Mouse (Mus musculus): ENCODE results near the gene Ptpn3. TPM values are rescaled to one million over a fixed set of nuclear protein-coding genes. Genes with fewer than 3 reads are reported as not detected.

The Ptpn3 gene
- total RNA-seq, 2 experiments from 2014 or later, result 29.0 to 34.7 TPM

- DNase-seq (ENCODE audit: low spot score in 2 of 2), result no peak
These were observed 35.2 kb downstream of the Ptpn3 start for GRCm38 (mm10) chr4:57266389-57266788.

GRCm38 (mm10) chr4:57263695-57264094, 37.9 kb downstream of the Ptpn3 start:
- no peak for DNase-seq (ENCODE audit: low spot score in 2 of 2)

- DNase-seq (ENCODE audit: low spot score in 2 of 2), result no peak
These were observed 38.5 kb downstream of the Ptpn3 start for GRCm38 (mm10) chr4:57263061-57263685.

GRCm38 (mm10) chr4:57262451-57262850, 39.2 kb downstream of the Ptpn3 start:
- no peak for DNase-seq (ENCODE audit: low spot score in 2 of 2)

GRCm38 (mm10) chr4:57261813-57262212, 39.8 kb downstream of the Ptpn3 start:
- no peak for DNase-seq (ENCODE audit: low spot score in 2 of 2)

- DNase-seq (ENCODE audit: low spot score in 2 of 2), result no peak
These were observed 43.2 kb downstream of the Ptpn3 start for GRCm38 (mm10) chr4:57258159-57259035.

- DNase-seq (ENCODE audit: low spot score in 2 of 2), result no peak
These were observed 44.2 kb downstream of the Ptpn3 start for GRCm38 (mm10) chr4:57257409-57257808.

GRCm38 (mm10) chr4:57256761-57257160, 44.9 kb downstream of the Ptpn3 start:
- DNase-seq (ENCODE audit: low spot score in 2 of 2), result no peak

GRCm38 (mm10) chr4:57254412-57254811, 47.2 kb downstream of the Ptpn3 start:
- DNase-seq (ENCODE audit: low spot score in 2 of 2), result no peak

GRCm38 (mm10) chr4:57250636-57251035, 51.0 kb downstream of the Ptpn3 start:
- DNase-seq (ENCODE audit: low spot score in 2 of 2), result no peak

- no peak for DNase-seq (ENCODE audit: low spot score in 2 of 2)
These were observed 52.5 kb downstream of the Ptpn3 start for GRCm38 (mm10) chr4:57249108-57249507.

- no peak for DNase-seq (ENCODE audit: low spot score in 2 of 2)
These were observed 56.8 kb downstream of the Ptpn3 start for GRCm38 (mm10) chr4:57244874-57245273.

- no peak for DNase-seq (ENCODE audit: low spot score in 2 of 2)
These were observed 58.3 kb downstream of the Ptpn3 start for GRCm38 (mm10) chr4:57243312-57243711.

- no peak for DNase-seq (ENCODE audit: low spot score in 2 of 2)
These were observed 60.7 kb downstream of the Ptpn3 start for GRCm38 (mm10) chr4:57240934-57241333.

- no peak for DNase-seq (ENCODE audit: low spot score in 2 of 2)
These were observed 61.5 kb downstream of the Ptpn3 start for GRCm38 (mm10) chr4:57240100-57240499.

GRCm38 (mm10) chr4:57239112-57239511, 62.5 kb downstream of the Ptpn3 start:
- no peak for DNase-seq (ENCODE audit: low spot score in 2 of 2)

GRCm38 (mm10) chr4:57238118-57238517, 63.5 kb downstream of the Ptpn3 start:
- DNase-seq (ENCODE audit: low spot score in 2 of 2), result no peak

- DNase-seq (ENCODE audit: low spot score in 2 of 2), result no peak
These were observed 65.1 kb downstream of the Ptpn3 start for GRCm38 (mm10) chr4:57236513-57236912.

GRCm38 (mm10) chr4:57235741-57236140, 65.9 kb downstream of the Ptpn3 start:
- DNase-seq (ENCODE audit: low spot score in 2 of 2), result no peak

GRCm38 (mm10) chr4:57234348-57234747, 67.3 kb downstream of the Ptpn3 start:
- no peak for DNase-seq (ENCODE audit: low spot score in 2 of 2)

GRCm38 (mm10) chr4:57232439-57232838, 69.2 kb downstream of the Ptpn3 start:
- no peak for DNase-seq (ENCODE audit: low spot score in 2 of 2)

- DNase-seq (ENCODE audit: low spot score in 2 of 2), result no peak
These were observed 70.3 kb downstream of the Ptpn3 start for GRCm38 (mm10) chr4:57231323-57231722.

- no peak for DNase-seq (ENCODE audit: low spot score in 2 of 2)
These were observed 71.3 kb downstream of the Ptpn3 start for GRCm38 (mm10) chr4:57230341-57230740.
